ENCODE assay signal across 13 mouse cellular contexts in genomic region chr17:68422663-68423498, GRCm38 (mm10).
DNase-seq lines count a peak whose midpoint lies in the region; ATAC-seq lines count a peak whose summit lies in the region.
"Had no signal": no experiment of that assay in that cellular context is flagged by ENCODE, and none has a peak within 500 bp of the region (broad histone marks: within the 10 kb centered on the region; RNA-seq: fewer than 3 reads in every experiment).

No protein-coding gene starts in this region.

- H3K4me2 ChIP-seq in forebrain, embryonic 15.5 days (replicated peaks): no peak overlapping the region
- no peak overlapping the region for H3K4me2 ChIP-seq in forebrain, embryonic 12.5 days
- 0 out of 2 replicates have a peak overlapping the region, but pooled peaks have one; percentile 0 for H3K4me2 ChIP-seq in forebrain, embryonic 16.5 days (ENCODE audit: low read length)
- H3K4me2 ChIP-seq: heart, embryonic 13.5 days had no signal

- DNase-seq in left cerebral cortex, postnatal 4 days: peak; percentile 67
- no peak for DNase-seq in left cerebral cortex, adult 11 months (ENCODE audit: low spot score)
- DNase-seq in layer of hippocampus, postnatal 36 days: peak; percentile 8 to 10
- DNase-seq in urinary bladder, postnatal 36 days (ENCODE audit: low spot score in 2 of 2): no peak
- DNase-seq: adrenal gland, postnatal 36 days; cerebellum, adult 11-12 months; gastrocnemius, postnatal 36 days; kidney, postnatal 25 days; lung, adult 18-20 months had no signal

- H3K4me1 ChIP-seq in forebrain, embryonic 15.5 days: peaks cover 9% of the 10 kb centered on the region; the same call in 1 of the 2 replicates
- H3K4me1 ChIP-seq in forebrain, embryonic 12.5 days: no peaks in the 10 kb centered on the region
- H3K4me1 ChIP-seq in forebrain, embryonic 16.5 days (replicated peaks; ENCODE audit: control insufficient read depth, insufficient read depth, low read length): peaks cover 5% of the 10 kb centered on the region
- H3K4me1 ChIP-seq: heart, embryonic 13.5 days had no signal

- no peaks in the 10 kb centered on the region for H3K36me3 ChIP-seq in forebrain, embryonic 15.5 days
- H3K36me3 ChIP-seq in forebrain, embryonic 12.5 days (replicated peaks): no peaks in the 10 kb centered on the region
- H3K36me3 ChIP-seq in forebrain, embryonic 16.5 days (ENCODE audit: control insufficient read depth, insufficient read depth): no peaks in the 10 kb centered on the region
- H3K36me3 ChIP-seq: heart, embryonic 13.5 days had no signal

- H3K27me3 ChIP-seq in forebrain, embryonic 15.5 days: no peaks in the 10 kb centered on the region
- no peaks in the 10 kb centered on the region for H3K27me3 ChIP-seq in forebrain, embryonic 12.5 days
- no peaks in the 10 kb centered on the region for H3K27me3 ChIP-seq in forebrain, embryonic 16.5 days (replicated peaks; ENCODE audit: control insufficient read depth, insufficient read depth, low read length)
- H3K27me3 ChIP-seq: heart, embryonic 13.5 days had no signal

- peak; percentile 78 for ATAC-seq in forebrain, embryonic 15.5 days (replicated peaks)
- ATAC-seq in forebrain, embryonic 12.5 days (ENCODE audit: low FRiP score): no peak
- ATAC-seq in forebrain, embryonic 16.5 days: peak; percentile 90

- intact Hi-C loops in left cerebral cortex, postnatal 4 days (cut with DNase I): no loop called here

- no peaks in the 10 kb centered on the region for H3K9me3 ChIP-seq in forebrain, embryonic 15.5 days
- no peaks in the 10 kb centered on the region for H3K9me3 ChIP-seq in forebrain, embryonic 12.5 days
- H3K9me3 ChIP-seq in forebrain, embryonic 16.5 days (ENCODE audit: control insufficient read depth, low read length): no peaks in the 10 kb centered on the region
- H3K9me3 ChIP-seq: heart, embryonic 13.5 days had no signal

- H3K27ac ChIP-seq in forebrain, embryonic 15.5 days (replicated peaks): peak overlapping the region; percentile 49
- H3K27ac ChIP-seq in forebrain, embryonic 12.5 days: no peak overlapping the region
- peak overlapping the region; percentile 61 for H3K27ac ChIP-seq in forebrain, embryonic 16.5 days (ENCODE audit: low read length)
- H3K27ac ChIP-seq: heart, embryonic 13.5 days had no signal

- no peak overlapping the region for H3K9ac ChIP-seq in forebrain, embryonic 15.5 days (replicated peaks)
- H3K9ac ChIP-seq in forebrain, embryonic 12.5 days: no peak overlapping the region
- H3K9ac ChIP-seq in forebrain, embryonic 16.5 days (replicated peaks; ENCODE audit: low read depth, low read length): 0 out of 2 replicates have a peak overlapping the region, but pooled peaks have one; percentile 3
- H3K9ac ChIP-seq: heart, embryonic 13.5 days had no signal

- 51% methylated on average over 12 of the region's 12 CpGs for WGBS in forebrain, embryonic 15.5 days
- 73% methylated on average over 12 of the region's 12 CpGs for WGBS in forebrain, embryonic 12.5 days
- WGBS in forebrain, embryonic 16.5 days: 47% methylated on average over 12 of the region's 12 CpGs

- no peak overlapping the region for H3K4me3 ChIP-seq in forebrain, embryonic 15.5 days
- no peak overlapping the region for H3K4me3 ChIP-seq in forebrain, embryonic 12.5 days (replicated peaks)
- no peak overlapping the region for H3K4me3 ChIP-seq in forebrain, embryonic 16.5 days (replicated peaks; ENCODE audit: low read length)
- H3K4me3 ChIP-seq: heart, embryonic 13.5 days had no signal

Comparison
In these comparisons a context has a peak if more than half of its experiments do, and no peak if none do; other contexts are left out.
1. DNase-seq: peak in left cerebral cortex, postnatal 4 days (single experiment) and layer of hippocampus, postnatal 36 days (2 of 2); none in left cerebral cortex, adult 11 months (single experiment) and urinary bladder, postnatal 36 days (0 of 2).